Mouse (Mus musculus) small intestine, adult 2 months (tissue): ENCODE data around the gene Arhgef38.

ENCODE experiments used
- CTCF ChIP-seq: fragments of 200-500 bp; IDR thresholded peaks from 2 replicates; pipeline ENCODE4 v1.5.1; 2012; ENCODE audit warnings: low read depth, mild to moderate bottlenecking, control low read depth, inconsistent platforms, low read length, moderate library complexity, mixed read lengths; ENCODE audit not compliant: insufficient replicate concordance, insufficient read length; ENCODE audit errors: extremely low read depth
- POLR2A ChIP-seq: fragments of 200-500 bp; IDR thresholded peaks from 2 replicates; pipeline ENCODE4 v1.6.1; 2012; ENCODE audit warnings: low read depth, mild to moderate bottlenecking, control low read depth, inconsistent platforms, low read length, moderate library complexity

GRCm38 (mm10) chr3:133188930-133189329 lies 45.8 kb downstream of the Arhgef38 start:
- TF ChIP-seq CTCF (no peak), POLR2A (no peak)
